Mouse (Mus musculus): ENCODE results near the gene Dscam.

GRCm38 (mm10) chr16:97075137-97075902 is 95.2 kb downstream of the Dscam start:
- no peak for TF ChIP-seq CTCF (IDR thresholded peaks at IDR 0.05; ENCODE audit: low read depth)
- TF ChIP-seq EP300 (IDR thresholded peaks at IDR 0.05; ENCODE audit: low read depth) = no peak

Data from heart, postnatal 0 days (tissue).